ENCODE assay signal across 9 mouse cellular contexts in genomic region chr10:87787521-87787920, GRCm38 (mm10).
DNase-seq lines count a peak whose midpoint lies in the region; ATAC-seq and TF ChIP-seq lines count a peak whose summit lies in the region.
"Had no signal": no experiment of that assay in that cellular context is flagged by ENCODE, and none has a peak within 500 bp of the region (broad histone marks: within the 10 kb centered on the region; RNA-seq: fewer than 3 reads in every experiment).

No protein-coding gene starts in this region.

- H3K4me3 ChIP-seq in midbrain, postnatal 0 days (ENCODE audit: low read depth, low read length) = no peak overlapping the region
- H3K4me3 ChIP-seq in midbrain, embryonic 15.5 days = no peak overlapping the region
- H3K4me3 ChIP-seq in neural tube, embryonic 15.5 days (replicated peaks) = no peak overlapping the region
- H3K4me3 ChIP-seq: limb, embryonic 13.5 days had no signal

- no peaks in the 10 kb centered on the region for H3K4me1 ChIP-seq in midbrain, postnatal 0 days (ENCODE audit: insufficient read depth, low read length)
- no peaks in the 10 kb centered on the region for H3K4me1 ChIP-seq in midbrain, embryonic 15.5 days
- no peaks in the 10 kb centered on the region for H3K4me1 ChIP-seq in neural tube, embryonic 15.5 days
- H3K4me1 ChIP-seq: limb, embryonic 13.5 days had no signal

- no peak for ATAC-seq in midbrain, postnatal 0 days (ENCODE audit: low FRiP score)
- ATAC-seq in midbrain, embryonic 15.5 days (replicated peaks) = no peak
- ATAC-seq in megakaryocyte-erythroid progenitor cell, adult 5-6 weeks (replicated peaks; ENCODE audit: low FRiP score, low TSS enrichment, poor library complexity, severe bottlenecking) = no peak
- no peak for ATAC-seq in neural tube, embryonic 15.5 days (ENCODE audit: low FRiP score)

- no peaks in the 10 kb centered on the region for H3K36me3 ChIP-seq in midbrain, postnatal 0 days (ENCODE audit: insufficient read depth, low read length)
- H3K36me3 ChIP-seq in midbrain, embryonic 15.5 days (replicated peaks) = no peaks in the 10 kb centered on the region
- H3K36me3 ChIP-seq in neural tube, embryonic 15.5 days = no peaks in the 10 kb centered on the region
- H3K36me3 ChIP-seq: limb, embryonic 13.5 days had no signal

- no peaks in the 10 kb centered on the region for H3K27me3 ChIP-seq in midbrain, postnatal 0 days (ENCODE audit: insufficient read depth, low read length)
- H3K27me3 ChIP-seq in midbrain, embryonic 15.5 days (replicated peaks) = no peaks in the 10 kb centered on the region
- no peaks in the 10 kb centered on the region for H3K27me3 ChIP-seq in neural tube, embryonic 15.5 days (replicated peaks)
- H3K27me3 ChIP-seq: limb, embryonic 13.5 days had no signal

- intact Hi-C loops in gastrocnemius, postnatal 14 days (cut with DNase I; ENCODE audit: low total_unique reads) = no loop called here

- WGBS in midbrain, postnatal 0 days = 73% methylated on average over 4 of the region's 4 CpGs
- WGBS in midbrain, embryonic 15.5 days = 68% methylated on average over 4 of the region's 4 CpGs
- WGBS in neural tube, embryonic 15.5 days = 65% methylated on average over 4 of the region's 4 CpGs

- TF ChIP-seq CTCF in midbrain, postnatal 0 days (IDR thresholded peaks at IDR 0.05) = no peak

- no peak overlapping the region for H3K4me2 ChIP-seq in midbrain, postnatal 0 days (ENCODE audit: low read depth, low read length, poor library complexity, severe bottlenecking)
- no peak overlapping the region for H3K4me2 ChIP-seq in midbrain, embryonic 15.5 days
- H3K4me2 ChIP-seq in neural tube, embryonic 15.5 days = no peak overlapping the region
- H3K4me2 ChIP-seq: limb, embryonic 13.5 days had no signal

- no peak overlapping the region for H3K27ac ChIP-seq in midbrain, postnatal 0 days (ENCODE audit: low read depth, low read length)
- no peak overlapping the region for H3K27ac ChIP-seq in midbrain, embryonic 15.5 days
- no peak overlapping the region for H3K27ac ChIP-seq in neural tube, embryonic 15.5 days (replicated peaks)
- H3K27ac ChIP-seq: limb, embryonic 13.5 days had no signal

- no peak overlapping the region for H3K9ac ChIP-seq in midbrain, postnatal 0 days (replicated peaks; ENCODE audit: low read length, poor library complexity, severe bottlenecking)
- H3K9ac ChIP-seq in midbrain, embryonic 15.5 days = no peak overlapping the region
- no peak overlapping the region for H3K9ac ChIP-seq in neural tube, embryonic 15.5 days (replicated peaks)
- H3K9ac ChIP-seq: limb, embryonic 13.5 days had no signal

- no peaks in the 10 kb centered on the region for H3K9me3 ChIP-seq in midbrain, postnatal 0 days (ENCODE audit: low read length)
- no peaks in the 10 kb centered on the region for H3K9me3 ChIP-seq in midbrain, embryonic 15.5 days
- no peaks in the 10 kb centered on the region for H3K9me3 ChIP-seq in neural tube, embryonic 15.5 days (replicated peaks)
- H3K9me3 ChIP-seq: limb, embryonic 13.5 days had no signal

- peak; percentile 6 for DNase-seq in midbrain, postnatal 0 days (ENCODE audit: low spot score)
- DNase-seq in gastrocnemius, postnatal 14 days = peak; percentile 57
- DNase-seq in layer of hippocampus, adult 18-20 months (ENCODE audit: low spot score in 2 of 2) = peak; percentile 25 to 48
- peak; percentile 66 for DNase-seq in ovary, postnatal 36 days (ENCODE audit: low spot score)
- no peak for DNase-seq in thymus, postnatal 4 days
